Mouse (Mus musculus): ENCODE measurements around the gene Sirt1. TPM values are rescaled to one million over a fixed set of nuclear protein-coding genes. Genes with fewer than 3 reads are reported as not detected.

Gene Sirt1
- polyA plus RNA-seq, 1 experiment from 2014 or later = 11.2 TPM

DNA sequence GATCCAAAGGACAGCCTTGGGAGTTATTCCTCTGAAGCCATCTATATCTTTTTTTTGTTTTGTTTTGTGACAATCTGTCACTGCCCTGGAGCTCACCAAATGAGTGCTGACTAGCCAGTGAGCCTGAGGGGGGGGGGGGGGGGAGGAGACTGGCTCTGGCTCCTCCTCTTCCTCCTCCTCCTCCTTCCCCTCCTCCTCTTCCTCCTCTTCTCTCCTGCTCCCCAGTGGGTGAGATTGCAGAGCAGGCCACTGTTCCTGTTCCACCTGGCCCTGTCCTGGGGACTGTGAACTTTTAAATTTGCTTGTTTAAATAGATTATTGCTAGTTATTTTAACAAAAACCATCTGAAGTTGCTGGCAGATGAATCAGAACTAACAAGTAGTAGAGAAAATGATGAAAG lies 109.1 kb downstream of the Sirt1 start:
- Histone ChIP-seq H3K9ac (ENCODE audit: low read depth, low read length) (no peak overlapping the region), H3K4me1 (replicated peaks; ENCODE audit: control insufficient read depth, insufficient read depth, low read length) (no peaks in the 10 kb centered on the region), H3K9me3 (ENCODE audit: control insufficient read depth, low read length) (no peaks in the 10 kb centered on the region), H3K4me2 (replicated peaks; ENCODE audit: low read depth, low read length) (no peak overlapping the region), H3K4me3 (ENCODE audit: low read depth, low read length) (no peak overlapping the region), H3K27ac (ENCODE audit: low read depth, low read length) (no peak overlapping the region), H3K27me3 (ENCODE audit: control insufficient read depth, insufficient read depth, low read length) (no peaks in the 10 kb centered on the region), H3K36me3 (ENCODE audit: control insufficient read depth, insufficient read depth, low read length) (no peaks in the 10 kb centered on the region)
- ATAC-seq (ENCODE audit: low FRiP score) (no peak), DNase-seq (ENCODE audit: low spot score) (no peak)

Other genes starting within 250 kb of the Sirt1 start
- 0.09 and 0.10 TPM in 2 replicates for gene Mypn, start 177.8 kb downstream of the Sirt1 start, polyA plus RNA-seq (2014; fragmentation: Nextera tagmentation; extraction: Ambion mirVana)
- gene Herc4, start 137.9 kb downstream of the Sirt1 start, polyA plus RNA-seq (2014; fragmentation: Nextera tagmentation; extraction: Ambion mirVana) = 49.3 and 50.3 TPM in 2 replicates
- 12.5 and 19.6 TPM in 2 replicates for gene Dnajc12, start 739 bp upstream of the Sirt1 start, polyA plus RNA-seq (2014; fragmentation: Nextera tagmentation; extraction: Ambion mirVana)
- 0.63 TPM in 1 of 2 replicates, not detected in the other for gene Gm7075, start 40.1 kb upstream of the Sirt1 start, polyA plus RNA-seq (2014; fragmentation: Nextera tagmentation; extraction: Ambion mirVana)
- gene Ctnna3, start 48.4 kb upstream of the Sirt1 start, polyA plus RNA-seq (2014; fragmentation: Nextera tagmentation; extraction: Ambion mirVana) = 0.42 TPM in 1 of 2 replicates, not detected in the other